Mouse (Mus musculus) heart, embryonic 16.5 days (tissue): Measurements from ENCODE around the gene Col1a2. TPM values are rescaled to one million over a fixed set of nuclear protein-coding genes. Genes with fewer than 3 reads are reported as not detected.

ENCODE experiments used
- ATAC-seq: fragments of 200-750 bp; cut with Nextera tagmentation; replicated peaks from 2 replicates; pipeline ENCODE4 v1.8.0; 2017; ENCODE audit warnings: moderate number of reproducible peaks; ENCODE audit not compliant: insufficient read depth, low FRiP score; ENCODE audit errors: extremely low read depth
- H3K27ac ChIP-seq: fragments of 300-500 bp; sonication (generic); 2 replicates; pipeline ENCODE4 v1.5.1; 2014; ENCODE audit warnings: mild to moderate bottlenecking, low read length, control low read depth, moderate library complexity
- H3K27me3 ChIP-seq: fragments of 300-500 bp; sonication (generic); 2 replicates; pipeline ENCODE4 v1.6.1; 2014; ENCODE audit warnings: low read length, mixed read lengths; ENCODE audit not compliant: control insufficient read depth, insufficient read depth
- H3K36me3 ChIP-seq: fragments of 300-500 bp; sonication (generic); 2 replicates; pipeline ENCODE4 v1.6.1; 2014; ENCODE audit not compliant: control insufficient read depth, insufficient read depth
- H3K4me1 ChIP-seq: fragments of 300-500 bp; sonication (generic); 2 replicates; pipeline ENCODE4 v1.6.1; 2014; ENCODE audit warnings: low read length, mixed read lengths; ENCODE audit not compliant: control insufficient read depth, insufficient read depth
- H3K4me2 ChIP-seq: fragments of 300-500 bp; sonication (generic); 2 replicates; pipeline ENCODE4 v1.6.1; 2014; ENCODE audit warnings: low read depth, mild to moderate bottlenecking, control low read depth, low read length
- H3K4me3 ChIP-seq: fragments of 300-500 bp; sonication (generic); 2 replicates; pipeline ENCODE4 v1.5.1; 2014; ENCODE audit warnings: mild to moderate bottlenecking, control low read depth, low read length
- H3K9ac ChIP-seq: fragments of 300-500 bp; sonication (generic); 2 replicates; pipeline ENCODE4 v1.6.1; 2014; ENCODE audit warnings: low read length, control low read depth
- H3K9me3 ChIP-seq: fragments of 300-500 bp; sonication (generic); replicated peaks from 2 replicates; pipeline ENCODE4 v1.6.1; 2016; ENCODE audit warnings: low read length; ENCODE audit not compliant: control insufficient read depth
- WGBS: fragments of 180-500 bp; shearing (Covaris S2); extraction: QIAGEN DNeasy Blood & Tissue Kit; methylation state at CpG from one replicate; pipeline ENCODE4 v1.1.7; 2014; 5-methylcytosine and 5-hydroxymethylcytosine counted together
- polyA plus RNA-seq: library from polyadenylated mRNA; unstranded; fragments of >200 nt; fragmentation: Nextera tagmentation; extraction: Ambion mirVana; gene quantifications from 2 replicates; pipeline ENCODE4 v1.2.1, GENCODE M21; 2015

Gene Col1a2
- polyA plus RNA-seq, 1 experiment from 2014 or later: 382 TPM

GRCm38 (mm10) chr6:4557086-4557485 is 52.5 kb downstream of the Col1a2 start:
- Histone ChIP-seq H3K27ac (no peak overlapping the region), H3K4me1 (peaks cover 10% of the 10 kb centered on the region; the same call in 1 of the 2 replicates), H3K9me3 (no peaks in the 10 kb centered on the region), H3K27me3 (no peaks in the 10 kb centered on the region), H3K9ac (no peak overlapping the region), H3K4me3 (no peak overlapping the region), H3K4me2 (no peak overlapping the region), H3K36me3 (no peaks in the 10 kb centered on the region)
- no peak for ATAC-seq
- WGBS: 74% methylated on average over 8 of the region's 8 CpGs

GRCm38 (mm10) chr6:4557678-4558077 is 53.1 kb downstream of the Col1a2 start:
- no peak for ATAC-seq
- Histone ChIP-seq H3K4me3 (no peak overlapping the region), H3K27me3 (no peaks in the 10 kb centered on the region), H3K4me2 (peak overlapping the region; percentile 51), H3K27ac (no peak overlapping the region), H3K4me1 (peaks cover 10% of the 10 kb centered on the region), H3K36me3 (no peaks in the 10 kb centered on the region), H3K9ac (no peak overlapping the region), H3K9me3 (no peaks in the 10 kb centered on the region)
- WGBS: 10% methylated on average over 7 of the region's 7 CpGs

- 16% methylated on average over 11 of the region's 11 CpGs for WGBS
- peak overlapping the region; percentile 24 for H3K4me2 ChIP-seq
- peak; percentile 18; the same call in 1 of the 2 replicates for ATAC-seq
- H3K27me3 ChIP-seq: no peaks in the 10 kb centered on the region
- no peak overlapping the region; the same call in 1 of the 2 replicates for H3K27ac ChIP-seq
- no peak overlapping the region for H3K9ac ChIP-seq
- H3K4me3 ChIP-seq: no peak overlapping the region
- peaks cover 10% of the 10 kb centered on the region for H3K4me1 ChIP-seq
- no peaks in the 10 kb centered on the region for H3K36me3 ChIP-seq
- no peaks in the 10 kb centered on the region for H3K9me3 ChIP-seq
These were observed 56.5 kb downstream of the Col1a2 start for GRCm38 (mm10) chr6:4561156-4561555.

DNA sequence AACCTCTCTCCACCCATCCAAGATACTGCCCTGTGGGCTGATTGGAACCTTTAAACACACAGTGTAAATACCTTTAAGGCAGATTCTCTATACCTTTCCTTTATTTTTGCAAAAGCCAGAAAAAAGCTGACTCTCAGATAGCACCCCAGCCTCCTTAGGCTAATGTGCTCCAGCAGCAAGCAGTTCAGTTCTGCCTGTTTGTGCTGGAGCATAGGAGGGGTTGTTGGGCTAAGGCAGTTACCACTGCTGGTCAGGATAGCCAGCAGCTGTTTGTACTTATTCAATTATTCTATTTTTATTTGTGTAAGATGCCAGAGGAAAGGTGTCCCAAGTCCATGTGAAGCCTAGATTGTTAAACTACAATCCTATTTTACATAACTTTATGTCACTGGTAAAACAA is 57.0 kb downstream of the Col1a2 start:
- Histone ChIP-seq H3K4me3 (no peak overlapping the region), H3K9ac (no peak overlapping the region), H3K36me3 (no peaks in the 10 kb centered on the region), H3K9me3 (no peaks in the 10 kb centered on the region), H3K4me1 (peaks cover 10% of the 10 kb centered on the region), H3K4me2 (peak overlapping the region; percentile 24; the same call in 1 of the 2 replicates), H3K27me3 (no peaks in the 10 kb centered on the region), H3K27ac (no peak overlapping the region; the same call in 1 of the 2 replicates)
- no peak for ATAC-seq

- Histone ChIP-seq H3K36me3 (no peaks in the 10 kb centered on the region), H3K27ac (no peak overlapping the region), H3K4me1 (peaks cover 10% of the 10 kb centered on the region), H3K9me3 (no peaks in the 10 kb centered on the region), H3K27me3 (no peaks in the 10 kb centered on the region), H3K9ac (no peak overlapping the region), H3K4me3 (no peak overlapping the region), H3K4me2 (no peak overlapping the region)
- WGBS: 54% methylated on average over 1 of the region's 1 CpGs
- no peak for ATAC-seq
These were observed 57.8 kb downstream of the Col1a2 start for GRCm38 (mm10) chr6:4562401-4562800.

DNA sequence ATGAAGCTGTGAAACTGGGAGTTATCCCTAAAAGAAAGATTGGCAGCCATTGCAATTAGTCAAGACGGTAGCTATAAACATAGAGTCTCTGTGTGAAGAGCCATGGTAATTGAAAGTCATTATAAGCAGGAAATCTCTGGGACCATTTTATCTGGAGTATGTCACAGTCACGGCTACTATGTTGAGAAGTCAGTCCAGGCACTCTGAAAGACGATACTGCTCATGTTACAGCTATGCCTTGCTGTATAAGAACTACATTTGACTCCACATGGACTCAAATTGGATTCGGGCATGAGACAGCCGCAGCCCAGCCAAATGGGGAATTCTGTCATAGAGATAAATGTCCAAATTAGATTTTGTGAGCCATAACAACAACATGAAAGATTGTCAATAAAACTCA is 58.9 kb downstream of the Col1a2 start:
- WGBS: 47% methylated on average over 5 of the region's 5 CpGs
- no peaks in the 10 kb centered on the region for H3K36me3 ChIP-seq
- peaks cover 7% of the 10 kb centered on the region for H3K4me1 ChIP-seq

GRCm38 (mm10) chr6:4570412-4570811 is 65.8 kb downstream of the Col1a2 start:
- no peak overlapping the region for H3K4me2 ChIP-seq
- no peaks in the 10 kb centered on the region for H3K27me3 ChIP-seq
- 74% methylated on average over 4 of the region's 4 CpGs for WGBS
- H3K4me1 ChIP-seq: no peaks in the 10 kb centered on the region
- H3K9ac ChIP-seq: no peak overlapping the region
- H3K9me3 ChIP-seq: no peaks in the 10 kb centered on the region
- no peak for ATAC-seq
- no peak overlapping the region for H3K27ac ChIP-seq
- H3K36me3 ChIP-seq: no peaks in the 10 kb centered on the region
- H3K4me3 ChIP-seq: no peak overlapping the region

More for the DNA sequence above, 58.9 kb downstream of the Col1a2 start:
- Histone ChIP-seq H3K27me3 (no peaks in the 10 kb centered on the region), H3K27ac (no peak overlapping the region), H3K9ac (no peak overlapping the region), H3K4me3 (no peak overlapping the region), H3K9me3 (no peaks in the 10 kb centered on the region), H3K4me2 (no peak overlapping the region)
- ATAC-seq: no peak

DNA sequence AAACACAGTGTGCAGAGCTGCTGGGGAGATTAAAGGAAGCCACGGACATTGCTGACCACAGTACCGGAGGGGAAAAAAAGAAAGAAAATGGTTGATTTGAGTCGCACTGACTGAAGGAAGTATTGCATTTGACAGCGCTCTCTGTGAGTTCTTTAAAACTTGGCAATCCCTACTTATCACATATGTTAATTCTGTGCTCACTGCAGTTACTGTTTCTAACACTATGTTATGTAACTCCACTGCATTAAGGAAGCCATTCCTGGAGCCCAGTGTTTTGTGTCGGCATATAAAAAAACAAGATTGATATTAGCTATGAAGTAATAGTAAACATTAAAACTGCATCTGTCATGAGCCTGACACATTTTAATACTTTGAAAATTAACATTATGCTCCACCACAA is 73.1 kb downstream of the Col1a2 start:
- Histone ChIP-seq H3K36me3 (no peaks in the 10 kb centered on the region), H3K4me2 (no peak overlapping the region), H3K4me3 (no peak overlapping the region), H3K9me3 (no peaks in the 10 kb centered on the region), H3K4me1 (no peaks in the 10 kb centered on the region), H3K27me3 (no peaks in the 10 kb centered on the region), H3K9ac (no peak overlapping the region), H3K27ac (no peak overlapping the region)
- ATAC-seq: no peak
- 62% methylated on average over 5 of the region's 5 CpGs for WGBS

DNA sequence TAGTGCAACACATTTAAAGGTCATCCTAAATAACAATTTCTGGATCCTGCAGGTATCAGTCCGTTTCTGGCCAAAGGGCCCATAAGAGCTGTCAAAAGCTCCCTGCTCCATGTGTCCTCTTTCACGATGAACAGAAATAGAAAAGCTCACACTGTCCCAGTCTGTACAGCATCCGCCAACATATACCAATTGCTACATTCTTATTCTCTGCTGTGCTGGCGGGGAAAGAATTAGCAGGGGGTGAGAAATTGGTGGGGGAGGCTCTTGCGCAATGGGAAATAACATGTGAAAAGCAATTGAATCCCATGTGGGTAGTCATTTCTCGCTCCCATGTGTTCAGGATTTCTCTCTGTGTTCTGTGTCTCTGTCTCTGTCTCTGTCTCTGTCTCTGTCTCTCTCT is 73.7 kb downstream of the Col1a2 start:
- WGBS: 74% methylated on average over 6 of the region's 6 CpGs
- H3K36me3 ChIP-seq: no peaks in the 10 kb centered on the region
- H3K27me3 ChIP-seq: no peaks in the 10 kb centered on the region
- H3K4me2 ChIP-seq: no peak overlapping the region
- no peak overlapping the region for H3K9ac ChIP-seq
- ATAC-seq: no peak
- H3K4me3 ChIP-seq: no peak overlapping the region
- H3K9me3 ChIP-seq: no peaks in the 10 kb centered on the region
- H3K4me1 ChIP-seq: no peaks in the 10 kb centered on the region
- no peak overlapping the region for H3K27ac ChIP-seq

DNA sequence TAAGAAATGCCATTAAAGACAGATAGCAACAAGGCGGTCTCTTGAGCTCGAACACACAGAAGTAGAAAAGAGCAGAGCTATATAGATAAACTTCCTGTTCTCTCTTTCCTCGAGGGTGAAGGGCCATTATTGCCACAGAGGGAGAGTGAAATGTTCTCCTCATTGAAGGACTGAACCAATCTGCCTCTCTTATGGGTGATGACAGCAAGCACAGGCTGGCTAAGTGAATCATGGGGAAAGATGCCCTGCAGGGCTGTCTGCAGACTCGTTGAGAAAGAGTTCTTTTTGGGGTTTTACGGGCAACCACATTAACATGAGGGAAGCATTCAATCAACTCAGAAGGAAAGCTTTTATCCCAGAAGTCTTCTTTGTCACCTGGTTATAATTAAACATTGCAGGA is 75.0 kb downstream of the Col1a2 start:
- H3K27me3 ChIP-seq: no peaks in the 10 kb centered on the region
- no peak for ATAC-seq
- WGBS: 31% methylated on average over 5 of the region's 5 CpGs
- no peak overlapping the region for H3K9ac ChIP-seq
- H3K27ac ChIP-seq: no peak overlapping the region
- no peak overlapping the region for H3K4me3 ChIP-seq
- H3K36me3 ChIP-seq: no peaks in the 10 kb centered on the region
- H3K4me2 ChIP-seq: no peak overlapping the region
- H3K4me1 ChIP-seq: no peaks in the 10 kb centered on the region
- no peaks in the 10 kb centered on the region for H3K9me3 ChIP-seq
